Mouse (Mus musculus) brain, embryonic 14.5 days (tissue): Measurements from ENCODE around the gene Nfasc.

Experiments
- CTCF ChIP-seq: fragments of 200-500 bp; IDR thresholded peaks from 2 replicates; pipeline ENCODE4 v1.5.1; 2012; ENCODE audit warnings: inconsistent platforms, mild to moderate bottlenecking, moderate library complexity, borderline replicate concordance; ENCODE audit not compliant: insufficient read depth, insufficient read length; ENCODE audit errors: extremely low read depth
- POLR2A ChIP-seq: fragments of 200-500 bp; IDR thresholded peaks from 2 replicates; pipeline ENCODE4 v1.6.1; 2012; ENCODE audit warnings: mild to moderate bottlenecking, inconsistent platforms, borderline replicate concordance; ENCODE audit not compliant: poor library complexity, insufficient read depth, insufficient read length, severe bottlenecking; ENCODE audit errors: extremely low read depth

- TF ChIP-seq CTCF, result no peak
- no peak for TF ChIP-seq POLR2A
Observed at GRCm38 (mm10) chr1:132718225-132718624, 23.4 kb downstream of the Nfasc start.
